Mouse (Mus musculus): ENCODE results near the gene Dbn1.

GRCm38 (mm10) chr13:55519606-55520005 is 31.7 kb upstream of the Dbn1 start:
- no peak for TF ChIP-seq CTCF (IDR thresholded peaks at IDR 0.05)
- no peak for TF ChIP-seq POLR2A (IDR thresholded peaks at IDR 0.05; ENCODE audit: insufficient read depth, low read depth, low read length)
- TF ChIP-seq EP300 (IDR thresholded peaks at IDR 0.05; ENCODE audit: insufficient read depth, low read depth, low read length), result no peak
